9 mouse cellular contexts compared by ENCODE assay signal in genomic region chr7:45235656-45236180, GRCm38 (mm10). TPM values are rescaled to one million over a fixed set of nuclear protein-coding genes. Genes with fewer than 3 reads are reported as not detected.
DNase-seq lines count a peak whose midpoint lies in the region; ATAC-seq lines count a peak whose summit lies in the region.
"Had no signal": no experiment of that assay in that cellular context is flagged by ENCODE, and none has a peak within 500 bp of the region (broad histone marks: within the 10 kb centered on the region; RNA-seq: fewer than 3 reads in every experiment).

No protein-coding gene starts in this region.

- intact Hi-C loops in left cerebral cortex, postnatal 14 days (cut with DNase I) = no loop called here

- peaks cover 48% of the 10 kb centered on the region for H3K4me1 ChIP-seq in kidney, embryonic 15.5 days
- peaks cover 33% of the 10 kb centered on the region for H3K4me1 ChIP-seq in embryonic facial prominence, embryonic 12.5 days
- H3K4me1 ChIP-seq in hindbrain, embryonic 11.5 days (replicated peaks; ENCODE audit: control insufficient read depth, insufficient read depth, low read length) = peaks cover 7% of the 10 kb centered on the region
- peaks cover 56% of the 10 kb centered on the region for H3K4me1 ChIP-seq in midbrain, embryonic 10.5 days

- WGBS in kidney, embryonic 15.5 days = 26% methylated on average over 17 of the region's 17 CpGs
- 27% methylated on average over 17 of the region's 17 CpGs for WGBS in embryonic facial prominence, embryonic 12.5 days
- 27% methylated on average over 17 of the region's 17 CpGs for WGBS in hindbrain, embryonic 11.5 days
- WGBS in midbrain, embryonic 10.5 days = 24% methylated on average over 17 of the region's 17 CpGs

- peak; percentile 13; the same call in 1 of the 2 replicates for ATAC-seq in kidney, embryonic 15.5 days (replicated peaks; ENCODE audit: low FRiP score)
- ATAC-seq in embryonic facial prominence, embryonic 12.5 days (ENCODE audit: insufficient number of reproducible peaks, insufficient read depth, low FRiP score, low TSS enrichment) = no peak
- ATAC-seq in hindbrain, embryonic 11.5 days (ENCODE audit: low FRiP score) = no peak

- no peak overlapping the region for H3K9ac ChIP-seq in kidney, embryonic 15.5 days
- peak overlapping the region; percentile 41; the same call in 1 of the 2 replicates for H3K9ac ChIP-seq in embryonic facial prominence, embryonic 12.5 days
- H3K9ac ChIP-seq in hindbrain, embryonic 11.5 days (ENCODE audit: low read depth, low read length) = no peak overlapping the region

- H3K27me3 ChIP-seq in kidney, embryonic 15.5 days = peaks cover 26% of the 10 kb centered on the region
- H3K27me3 ChIP-seq in embryonic facial prominence, embryonic 12.5 days = peaks cover 28% of the 10 kb centered on the region
- peaks cover 5% of the 10 kb centered on the region for H3K27me3 ChIP-seq in hindbrain, embryonic 11.5 days (ENCODE audit: control insufficient read depth, insufficient read depth, low read length)
- peaks cover 78% of the 10 kb centered on the region for H3K27me3 ChIP-seq in midbrain, embryonic 10.5 days (ENCODE audit: low read depth, poor library complexity, severe bottlenecking)

- H3K36me3 ChIP-seq in kidney, embryonic 15.5 days = peaks cover 31% of the 10 kb centered on the region
- peaks cover 25% of the 10 kb centered on the region for H3K36me3 ChIP-seq in embryonic facial prominence, embryonic 12.5 days
- peaks cover 11% of the 10 kb centered on the region; the same call in 1 of the 2 replicates for H3K36me3 ChIP-seq in hindbrain, embryonic 11.5 days (ENCODE audit: control insufficient read depth, insufficient read depth, low read length)
- peaks cover 35% of the 10 kb centered on the region for H3K36me3 ChIP-seq in midbrain, embryonic 10.5 days

- DNase-seq in kidney, adult 11 months = no peak
- no peak for DNase-seq in hindbrain, embryonic 11.5 days (ENCODE audit: low spot score)
- DNase-seq in midbrain, embryonic 10.5 days (ENCODE audit: low spot score) = peak; percentile 22
- DNase-seq in spleen, postnatal 14 days (ENCODE audit: low spot score in 2 of 2) = no peak
- no peak for DNase-seq in thymus, postnatal 0 days (ENCODE audit: low spot score)
- no peak for DNase-seq in left cerebral cortex, postnatal 14 days (ENCODE audit: low spot score in 2 of 2)

- H3K9me3 ChIP-seq in kidney, embryonic 15.5 days (replicated peaks) = no peaks in the 10 kb centered on the region
- H3K9me3 ChIP-seq in embryonic facial prominence, embryonic 12.5 days = no peaks in the 10 kb centered on the region
- H3K9me3 ChIP-seq in hindbrain, embryonic 11.5 days (ENCODE audit: control insufficient read depth, low read length) = no peaks in the 10 kb centered on the region
- H3K9me3 ChIP-seq in midbrain, embryonic 10.5 days (replicated peaks) = no peaks in the 10 kb centered on the region

- H3K4me2 ChIP-seq in kidney, embryonic 15.5 days = peak overlapping the region; percentile 57
- peak overlapping the region; percentile 48 for H3K4me2 ChIP-seq in embryonic facial prominence, embryonic 12.5 days (replicated peaks)
- H3K4me2 ChIP-seq in hindbrain, embryonic 11.5 days (replicated peaks; ENCODE audit: low read depth, low read length) = 0 out of 2 replicates have a peak overlapping the region, but pooled peaks have one; percentile 4

- H3K27ac ChIP-seq in kidney, embryonic 15.5 days = no peak overlapping the region
- H3K27ac ChIP-seq in embryonic facial prominence, embryonic 12.5 days = peak overlapping the region; percentile 69
- H3K27ac ChIP-seq in hindbrain, embryonic 11.5 days (ENCODE audit: low read depth, low read length) = no peak overlapping the region
- H3K27ac ChIP-seq in midbrain, embryonic 10.5 days (replicated peaks) = peak overlapping the region; percentile 71

- H3K4me3 ChIP-seq in kidney, embryonic 15.5 days (replicated peaks) = peak overlapping the region; percentile 29
- peak overlapping the region; percentile 16; the same call in 1 of the 2 replicates for H3K4me3 ChIP-seq in embryonic facial prominence, embryonic 12.5 days
- no peak overlapping the region for H3K4me3 ChIP-seq in hindbrain, embryonic 11.5 days (ENCODE audit: low read depth, low read length)
- H3K4me3 ChIP-seq in midbrain, embryonic 10.5 days = peak overlapping the region; percentile 44

RNA-seq across cellular contexts. Expression of gene Cd37, which starts 3.2 kb away (rescaled TPM):
- polyA plus RNA-seq in kidney, embryonic 15.5 days (2015; fragmentation: Nextera tagmentation; extraction: Ambion mirVana) = 1.2 and 2.4 TPM in 2 replicates
- polyA plus RNA-seq in embryonic facial prominence, embryonic 12.5 days (2016; fragmentation: Nextera tagmentation; extraction: Ambion mirVana) = 2.3 TPM in 2 replicates
- 1.1 and 2.5 TPM in 2 replicates for polyA plus RNA-seq in hindbrain, embryonic 11.5 days (2014; fragmentation: Nextera tagmentation; extraction: Ambion mirVana)
- 0.43 and 0.65 TPM in 2 replicates for polyA plus RNA-seq in midbrain, embryonic 10.5 days (2016; fragmentation: Nextera tagmentation; extraction: Ambion mirVana)
- 143 and 146 TPM in 2 replicates for polyA plus RNA-seq in thymus, postnatal 0 days (2015; fragmentation: Nextera tagmentation; extraction: Ambion mirVana)
- 1 to 10 TPM; 3.4 to 4.0 TPM for total RNA-seq in left cerebral cortex, postnatal 14 days (2021)

RNA-seq across cellular contexts. Expression of gene Slc6a16, which starts 5.2 kb away (rescaled TPM):
- polyA plus RNA-seq in kidney, embryonic 15.5 days (2015; fragmentation: Nextera tagmentation; extraction: Ambion mirVana) = 0.10 and 0.23 TPM in 2 replicates
- polyA plus RNA-seq in embryonic facial prominence, embryonic 12.5 days (2016; fragmentation: Nextera tagmentation; extraction: Ambion mirVana) = 0.22 TPM in 1 of 2 replicates, not detected in the other
- polyA plus RNA-seq in hindbrain, embryonic 11.5 days (2014; fragmentation: Nextera tagmentation; extraction: Ambion mirVana) = 0.14 and 0.32 TPM in 2 replicates
- polyA plus RNA-seq in midbrain, embryonic 10.5 days (2016; fragmentation: Nextera tagmentation; extraction: Ambion mirVana) = 0.07 TPM in 1 of 2 replicates, not detected in the other
- polyA plus RNA-seq in thymus, postnatal 0 days (2015; fragmentation: Nextera tagmentation; extraction: Ambion mirVana) = 0.17 TPM in 1 of 2 replicates, not detected in the other
- total RNA-seq in left cerebral cortex, postnatal 14 days (2021) = 1 to 10 TPM in 1 of 2 experiments, under 1 TPM in 1; 0.97 to 1.1 TPM
- total RNA-seq: heart, postnatal 36 days had no signal

RNA-seq across cellular contexts. Expression of gene Tead2, which starts 20.2 kb away (rescaled TPM):
- polyA plus RNA-seq in kidney, embryonic 15.5 days (2015; fragmentation: Nextera tagmentation; extraction: Ambion mirVana) = 196 and 207 TPM in 2 replicates
- polyA plus RNA-seq in embryonic facial prominence, embryonic 12.5 days (2016; fragmentation: Nextera tagmentation; extraction: Ambion mirVana) = 277 and 295 TPM in 2 replicates
- polyA plus RNA-seq in hindbrain, embryonic 11.5 days (2014; fragmentation: Nextera tagmentation; extraction: Ambion mirVana) = 229 and 242 TPM in 2 replicates
- polyA plus RNA-seq in midbrain, embryonic 10.5 days (2016; fragmentation: Nextera tagmentation; extraction: Ambion mirVana) = 365 and 367 TPM in 2 replicates
- polyA plus RNA-seq in thymus, postnatal 0 days (2015; fragmentation: Nextera tagmentation; extraction: Ambion mirVana) = 4.8 and 5.1 TPM in 2 replicates
- total RNA-seq in left cerebral cortex, postnatal 14 days (2021) = 1 to 10 TPM; 5.6 to 6.1 TPM

RNA-seq across cellular contexts. Expression of gene Dkkl1, which starts 23.8 kb away (rescaled TPM):
- 0.97 and 1.4 TPM in 2 replicates for polyA plus RNA-seq in kidney, embryonic 15.5 days (2015; fragmentation: Nextera tagmentation; extraction: Ambion mirVana)
- polyA plus RNA-seq in embryonic facial prominence, embryonic 12.5 days (2016; fragmentation: Nextera tagmentation; extraction: Ambion mirVana) = 1.4 and 2.3 TPM in 2 replicates
- 1.6 and 1.7 TPM in 2 replicates for polyA plus RNA-seq in hindbrain, embryonic 11.5 days (2014; fragmentation: Nextera tagmentation; extraction: Ambion mirVana)
- polyA plus RNA-seq in midbrain, embryonic 10.5 days (2016; fragmentation: Nextera tagmentation; extraction: Ambion mirVana) = 0.72 and 1.4 TPM in 2 replicates
- 5.1 and 7.6 TPM in 2 replicates for polyA plus RNA-seq in thymus, postnatal 0 days (2015; fragmentation: Nextera tagmentation; extraction: Ambion mirVana)
- total RNA-seq in left cerebral cortex, postnatal 14 days (2021) = 10 to 100 TPM; 13.7 to 17.3 TPM
- total RNA-seq: heart, postnatal 36 days had no signal

RNA-seq across cellular contexts. Expression of gene Ccdc155, which starts 31.0 kb away (rescaled TPM):
- polyA plus RNA-seq in kidney, embryonic 15.5 days (2015; fragmentation: Nextera tagmentation; extraction: Ambion mirVana) = 0.78 and 1.1 TPM in 2 replicates
- 0.94 and 1.7 TPM in 2 replicates for polyA plus RNA-seq in embryonic facial prominence, embryonic 12.5 days (2016; fragmentation: Nextera tagmentation; extraction: Ambion mirVana)
- polyA plus RNA-seq in hindbrain, embryonic 11.5 days (2014; fragmentation: Nextera tagmentation; extraction: Ambion mirVana) = 0.31 and 0.40 TPM in 2 replicates
- polyA plus RNA-seq in midbrain, embryonic 10.5 days (2016; fragmentation: Nextera tagmentation; extraction: Ambion mirVana) = 0.73 and 0.88 TPM in 2 replicates
- polyA plus RNA-seq in thymus, postnatal 0 days (2015; fragmentation: Nextera tagmentation; extraction: Ambion mirVana) = 0.20 and 0.37 TPM in 2 replicates
- 1 to 10 TPM; 3.0 to 3.5 TPM for total RNA-seq in left cerebral cortex, postnatal 14 days (2021)
- total RNA-seq: heart, postnatal 36 days had no signal

Comparison
In these comparisons a context has a peak if more than half of its experiments do, and no peak if none do; other contexts are left out.
1. H3K27ac ChIP-seq: peak in embryonic facial prominence, embryonic 12.5 days (single experiment) and midbrain, embryonic 10.5 days (single experiment); none in kidney, embryonic 15.5 days (single experiment) and hindbrain, embryonic 11.5 days (single experiment).
2. H3K4me2 ChIP-seq: peak in every context shown above with its lines; median percentile 57 in kidney, embryonic 15.5 days; 48 in embryonic facial prominence, embryonic 12.5 days; 4 in hindbrain, embryonic 11.5 days.
3. RNA of gene Cd37, which starts 3.2 kb away (polyA plus RNA-seq): 143 to 146 TPM in thymus, postnatal 0 days; 1.2 to 2.4 TPM in kidney, embryonic 15.5 days, 2.3 TPM in embryonic facial prominence, embryonic 12.5 days, 1.1 to 2.5 TPM in hindbrain, embryonic 11.5 days and 0.43 to 0.65 TPM in midbrain, embryonic 10.5 days; every median in the first group is over 10 times any median in the second.
4. RNA of gene Tead2, which starts 20.2 kb away (polyA plus RNA-seq): 365 to 367 TPM in midbrain, embryonic 10.5 days, 277 to 295 TPM in embryonic facial prominence, embryonic 12.5 days, 229 to 242 TPM in hindbrain, embryonic 11.5 days and 196 to 207 TPM in kidney, embryonic 15.5 days; 4.8 to 5.1 TPM in thymus, postnatal 0 days; every median in the first group is over 10 times any median in the second.